Mouse (Mus musculus): ENCODE data around the gene Tmem243.

The Tmem243 gene

DNA sequence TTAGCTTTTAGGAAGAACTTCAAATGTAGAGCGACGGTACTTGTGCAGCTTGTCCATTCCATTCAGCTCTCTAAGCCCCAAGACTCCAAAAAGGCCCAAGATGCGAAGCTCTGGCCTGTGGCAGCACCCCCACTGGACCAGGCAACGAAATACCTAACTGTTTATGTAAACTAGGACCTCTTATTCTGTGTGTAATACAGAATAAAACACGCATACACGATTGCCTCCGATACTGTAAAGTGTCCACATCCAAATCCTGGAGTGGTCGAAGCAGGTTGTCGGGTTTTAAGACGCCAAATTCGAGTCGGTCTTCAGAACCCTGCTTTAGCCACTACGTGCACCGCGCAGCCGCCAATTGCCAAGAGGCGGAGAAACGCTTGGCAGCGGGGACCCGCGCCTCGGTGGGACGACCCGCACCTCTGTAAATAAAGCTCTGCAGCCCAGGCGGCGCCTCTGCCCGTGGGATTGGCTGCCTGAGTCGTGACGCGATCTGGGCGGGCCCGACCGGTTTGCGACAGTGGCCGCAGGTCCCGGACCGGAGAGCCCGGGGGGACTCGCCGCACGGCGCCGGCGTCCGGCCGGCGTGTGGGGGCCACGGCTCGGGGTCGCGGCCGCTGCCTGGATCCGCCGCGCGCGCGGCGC lies at the start of gene Tmem243:
TSS of gene Tmem243 (plus strand) at position 462 of the 642 bp plus-strand sequence.
- DNase-seq (ENCODE audit: low read depth, low spot score): peak; percentile 81

DNA sequence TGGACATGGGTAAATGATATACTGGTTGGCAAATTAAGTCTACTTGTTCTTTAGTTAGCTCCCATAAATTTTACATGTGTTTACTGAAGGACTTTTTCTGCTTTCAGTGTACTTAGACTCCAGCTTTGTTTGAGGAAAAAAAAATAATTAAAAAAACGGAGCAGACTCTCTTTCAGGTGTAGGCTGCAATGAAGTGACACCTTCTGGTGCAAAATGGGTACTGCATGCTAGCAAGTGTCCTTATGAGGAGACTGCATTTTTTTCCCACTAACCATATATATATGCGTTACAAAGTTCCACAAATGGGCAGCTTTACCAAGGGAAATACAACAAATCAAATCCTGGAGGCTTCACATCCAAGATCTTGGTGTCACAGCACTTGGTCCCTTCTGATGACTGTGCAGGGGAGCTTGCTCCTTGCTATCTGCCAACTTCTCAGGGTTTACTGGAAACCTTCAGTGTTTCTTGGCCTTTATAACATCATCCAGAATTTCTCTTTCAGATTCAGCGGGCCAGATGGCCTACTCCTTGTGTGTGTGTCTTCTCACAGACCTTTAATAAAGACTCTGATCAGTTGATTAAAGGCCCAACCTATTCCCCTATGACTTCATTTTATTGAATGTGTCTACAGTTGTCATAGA lies 44.3 kb upstream of the Tmem243 start:
- DNase-seq (ENCODE audit: low read depth, low spot score): peak; percentile 34

DNA sequence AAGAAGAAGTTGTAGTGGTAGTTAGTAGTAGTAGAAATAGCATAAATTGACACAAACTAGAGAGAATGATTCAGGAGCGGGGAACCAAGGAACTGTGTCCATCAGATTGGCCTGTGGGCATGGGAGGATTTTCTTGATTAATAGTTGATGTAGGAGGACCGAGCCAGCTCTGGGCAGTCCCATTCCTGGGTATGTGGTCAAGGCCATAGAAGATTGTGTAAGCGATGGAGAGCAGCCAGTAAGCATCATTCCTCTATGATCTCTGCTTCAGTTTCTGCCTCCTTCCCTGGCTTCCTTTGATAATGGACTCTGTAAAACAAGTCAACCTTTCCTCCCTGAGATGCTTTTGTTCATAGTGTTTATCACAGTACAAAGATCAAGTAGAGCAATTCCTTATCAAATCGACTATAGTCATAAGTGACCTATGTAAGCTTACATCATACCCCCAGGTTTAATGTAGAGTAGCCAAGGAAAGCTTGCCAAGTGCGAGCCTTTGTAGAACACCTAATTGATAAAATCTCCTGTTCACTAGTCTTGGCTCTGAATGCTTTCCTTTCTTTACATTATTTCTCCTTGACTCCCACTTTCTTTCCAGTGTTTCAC lies 43.1 kb upstream of the Tmem243 start:
- DNase-seq (ENCODE audit: low read depth, low spot score): no peak

DNA sequence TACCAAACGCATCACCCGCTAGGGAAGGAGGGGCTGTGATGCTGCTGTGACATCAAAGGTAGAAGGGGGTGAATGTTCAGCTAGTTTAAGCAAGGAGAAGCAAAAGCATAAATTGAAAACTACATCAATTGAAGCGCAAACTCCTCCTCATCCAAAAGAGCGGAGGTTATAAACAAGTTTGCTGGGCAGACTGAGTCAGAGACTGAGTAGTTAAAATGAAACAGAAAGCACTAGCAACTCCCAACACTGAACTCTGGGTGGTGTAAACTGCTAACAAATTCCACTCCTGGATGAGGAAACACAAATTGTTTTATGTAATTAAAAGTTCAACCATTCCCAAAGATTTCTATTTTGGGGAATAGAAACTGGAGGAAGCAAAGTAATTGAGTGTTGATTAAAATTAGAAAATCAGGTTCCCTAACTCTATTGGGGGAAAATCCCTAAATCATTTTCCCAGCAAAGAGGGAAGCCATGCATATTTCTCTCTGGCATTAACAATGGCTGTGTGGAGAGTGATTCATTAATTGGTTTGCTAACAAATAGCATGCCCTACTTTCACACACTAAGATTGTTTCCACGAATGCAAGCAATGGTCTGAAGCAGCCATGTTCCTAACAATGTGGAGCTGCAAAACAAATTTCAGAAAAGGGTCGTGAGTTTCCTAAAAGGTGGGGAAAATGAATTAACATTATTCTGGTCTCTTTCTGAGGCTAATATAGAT lies 41.0 kb upstream of the Tmem243 start:
- no peak for DNase-seq (ENCODE audit: low read depth, low spot score)

DNA sequence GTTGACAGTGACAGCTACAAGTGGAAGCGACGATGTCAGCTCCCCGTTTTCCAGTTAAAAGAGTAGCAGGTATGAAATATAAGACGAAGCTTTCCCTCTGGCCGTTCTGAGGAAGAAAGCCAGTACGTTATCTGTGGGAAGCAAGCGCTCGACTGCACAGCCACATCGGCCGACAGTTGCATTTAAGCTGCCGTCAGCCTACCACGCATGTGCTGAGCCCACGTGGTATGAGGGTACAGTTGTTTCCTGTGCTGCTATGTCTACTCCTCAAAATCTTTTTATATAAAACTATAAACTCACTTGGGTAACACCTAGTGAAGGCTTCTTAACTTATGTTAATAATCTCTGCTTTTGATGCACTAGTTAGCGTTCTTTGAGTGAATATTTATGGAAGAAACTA lies 40.2 kb upstream of the Tmem243 start:
- DNase-seq (ENCODE audit: low read depth, low spot score): no peak

DNA sequence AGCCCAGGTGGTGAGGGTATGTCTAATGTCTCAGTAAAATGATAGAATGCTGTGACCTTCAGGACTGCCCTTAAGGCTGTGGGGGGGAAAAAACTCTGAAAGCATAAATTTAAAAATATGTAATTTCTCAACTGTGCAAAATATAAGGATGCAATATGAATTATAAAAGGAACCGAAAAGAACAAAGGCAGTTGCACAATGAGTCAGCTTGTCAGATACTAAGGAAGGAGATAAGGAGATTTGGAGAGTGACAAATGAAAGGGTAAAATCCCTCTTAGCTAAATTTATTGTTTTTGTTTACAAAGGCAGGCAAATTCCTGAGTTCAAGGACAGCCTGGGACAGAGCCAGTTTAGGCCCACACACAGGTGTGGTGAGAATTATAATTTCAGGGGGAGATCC lies 36.3 kb upstream of the Tmem243 start:
- DNase-seq (ENCODE audit: low read depth, low spot score): no peak

DNA sequence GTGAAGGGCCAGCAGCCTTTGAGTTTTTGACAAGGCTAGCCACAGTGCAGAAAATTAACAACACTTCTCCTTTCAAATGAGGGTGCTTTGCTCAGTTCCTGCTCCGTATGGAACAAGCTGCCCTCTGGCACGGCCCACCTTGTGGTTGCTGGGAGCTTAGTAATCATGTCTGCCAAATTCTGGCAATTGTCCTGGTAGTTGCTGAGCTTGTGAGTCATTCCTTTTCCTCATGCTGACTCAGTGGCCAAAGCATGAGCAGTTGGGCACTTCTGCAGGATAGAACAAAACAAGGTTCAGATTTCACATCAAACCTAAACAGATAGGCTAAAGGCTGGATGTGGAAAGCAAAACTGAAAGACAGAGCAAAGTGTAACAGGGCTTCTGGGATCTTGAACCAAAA lies 31.6 kb upstream of the Tmem243 start:
- DNase-seq (ENCODE audit: low read depth, low spot score): no peak

DNA sequence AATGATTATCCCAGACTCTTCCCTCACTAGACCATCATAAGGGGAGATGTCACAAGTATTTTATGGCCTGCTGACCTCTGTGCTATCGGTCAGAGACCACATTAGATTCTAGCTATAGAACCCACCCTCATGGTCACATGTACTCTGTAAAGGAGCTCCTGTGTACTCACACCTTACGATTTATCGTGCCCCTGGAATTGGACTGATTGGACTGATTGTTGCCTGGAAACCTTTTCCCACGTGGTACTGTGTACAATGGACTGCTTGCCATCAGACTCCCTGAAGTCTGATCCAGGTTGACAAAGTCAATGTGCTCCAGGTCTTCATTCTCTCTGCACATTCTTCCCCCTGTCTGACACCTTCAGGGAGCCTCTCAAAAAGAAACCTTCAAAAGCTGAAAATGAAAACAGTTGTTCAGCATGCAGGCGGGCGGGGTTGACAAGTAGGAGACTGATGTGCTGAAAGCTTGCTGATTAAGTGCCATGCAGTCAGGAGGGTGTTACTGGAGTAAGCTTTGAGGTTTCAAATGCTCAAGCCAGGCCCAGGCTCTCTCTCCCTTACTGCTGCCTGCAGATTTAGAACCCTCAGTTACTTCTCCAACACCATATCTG lies 30.8 kb upstream of the Tmem243 start:
- DNase-seq (ENCODE audit: low read depth, low spot score): no peak

DNA sequence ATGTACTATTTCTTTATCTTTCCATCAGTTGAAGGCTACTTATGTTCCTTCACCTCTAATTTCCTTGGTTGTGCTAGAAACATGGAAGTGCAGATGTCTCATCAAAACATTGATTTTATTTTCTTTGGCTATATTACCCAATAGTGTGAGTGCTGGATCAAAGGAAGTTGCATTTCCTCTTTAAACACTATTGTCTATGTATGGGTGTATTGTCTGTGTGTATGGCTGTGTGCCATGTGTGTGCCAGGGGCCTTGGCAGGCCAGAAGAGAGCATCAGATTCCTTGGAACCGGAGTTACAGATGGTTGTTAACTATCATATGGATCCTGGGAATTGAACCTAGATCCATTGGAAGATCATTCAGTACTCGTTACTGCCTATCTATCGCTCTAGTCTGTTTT lies 29.1 kb upstream of the Tmem243 start:
- DNase-seq (ENCODE audit: low read depth, low spot score): no peak

DNA sequence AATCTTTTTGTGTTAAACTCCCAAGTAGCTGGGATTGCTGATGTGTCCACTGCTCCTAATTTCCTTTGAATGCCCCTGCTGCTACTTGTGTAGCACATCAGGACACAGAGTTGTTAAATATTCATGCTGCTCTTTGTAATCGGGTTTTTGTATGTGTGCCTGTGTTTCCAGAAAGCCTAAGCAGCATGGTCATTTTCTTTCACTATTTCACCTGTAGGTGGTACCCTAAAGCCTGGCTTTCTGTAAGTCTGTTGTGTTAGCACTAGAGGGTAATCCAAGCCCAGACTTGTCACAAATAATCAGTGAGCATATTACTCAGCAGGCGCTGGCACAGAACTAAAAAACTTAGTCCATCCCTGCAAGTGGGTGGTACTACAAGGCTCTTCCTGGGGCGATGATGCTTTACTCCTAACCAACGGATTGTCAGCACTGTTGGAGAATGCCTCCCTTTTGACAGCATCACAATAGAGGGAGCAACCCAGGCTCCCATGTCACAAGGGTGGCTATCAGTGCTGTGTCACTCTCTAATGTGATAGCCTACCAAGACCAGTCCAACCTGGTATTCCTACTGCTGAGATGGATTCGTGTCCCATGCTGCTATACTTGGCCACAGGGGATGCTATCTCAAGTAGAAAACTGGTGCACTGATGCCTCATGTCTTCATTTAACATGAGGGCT lies 27.2 kb upstream of the Tmem243 start:
- DNase-seq (ENCODE audit: low read depth, low spot score): peak; percentile 39

DNA sequence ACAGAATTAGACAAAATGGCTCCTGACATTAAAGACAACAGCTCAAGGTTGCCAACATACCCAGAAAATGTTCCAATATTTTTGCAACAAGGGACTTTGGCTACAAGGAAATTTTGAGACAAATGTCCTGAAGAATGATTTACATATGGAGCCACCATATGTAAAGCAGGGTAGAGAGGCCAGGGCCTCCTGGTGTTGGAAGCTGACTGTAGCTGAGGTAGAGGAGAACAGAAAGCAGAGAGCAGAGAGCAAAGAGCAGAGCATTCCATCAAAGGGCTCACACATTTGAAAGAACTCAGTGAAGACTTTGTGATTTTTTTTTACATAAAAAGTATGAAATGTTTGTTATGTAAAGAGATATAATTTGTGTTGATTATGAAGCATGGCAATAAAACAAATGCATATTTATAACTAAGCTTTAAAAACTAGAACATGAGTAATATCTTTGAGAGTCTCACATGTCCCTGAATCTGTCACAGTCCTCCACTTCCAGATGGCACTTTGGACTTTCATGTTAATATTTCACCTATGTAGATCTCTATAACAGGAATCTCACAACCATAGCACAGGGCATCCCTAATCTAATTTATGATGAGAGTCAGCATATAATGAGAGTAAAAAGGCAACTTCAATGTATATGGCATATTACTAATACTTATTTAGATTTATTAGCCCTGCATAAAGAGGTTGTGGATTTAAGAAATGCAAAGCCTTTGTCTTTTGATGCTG lies 20.5 kb upstream of the Tmem243 start:
- no peak for DNase-seq (ENCODE audit: low read depth, low spot score)

DNA sequence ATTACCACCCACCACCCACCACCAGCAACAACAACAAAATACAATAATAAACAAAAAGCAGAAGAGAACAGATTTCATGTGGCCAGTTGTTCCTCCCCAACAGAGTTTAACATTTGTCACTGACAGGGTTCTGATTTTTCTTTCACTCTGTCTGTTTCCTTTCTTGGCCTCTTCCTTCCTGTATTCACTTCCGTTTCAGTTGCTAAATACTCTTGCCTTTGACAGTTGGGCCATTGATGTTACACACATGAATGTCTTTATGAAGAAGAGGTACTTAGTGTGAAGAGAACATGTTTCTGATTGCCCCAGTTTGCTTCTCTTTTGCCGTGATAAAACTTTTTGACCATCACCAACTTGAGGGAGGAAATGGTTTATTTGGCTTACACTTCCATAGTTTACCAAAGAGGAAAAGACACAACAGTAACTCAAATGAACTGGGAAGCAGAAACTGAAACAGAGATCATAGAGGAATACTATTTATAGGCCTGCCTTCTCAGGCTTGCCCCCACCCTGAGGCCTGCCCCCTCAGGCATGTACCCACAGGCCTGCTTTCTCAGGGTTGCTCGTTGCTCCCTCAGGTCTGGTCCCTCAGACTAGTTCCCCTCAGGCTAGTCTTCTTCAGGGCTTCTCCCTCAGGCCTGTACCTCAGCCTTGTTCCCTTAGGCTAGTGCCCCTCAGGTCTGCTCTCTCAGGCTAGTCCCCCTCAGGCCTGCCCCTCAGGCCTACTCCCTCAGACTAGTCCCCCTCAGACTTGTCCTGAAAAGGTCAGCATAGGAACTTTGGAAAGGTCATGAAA lies 13.3 kb upstream of the Tmem243 start:
- no peak for DNase-seq (ENCODE audit: low read depth, low spot score)

DNA sequence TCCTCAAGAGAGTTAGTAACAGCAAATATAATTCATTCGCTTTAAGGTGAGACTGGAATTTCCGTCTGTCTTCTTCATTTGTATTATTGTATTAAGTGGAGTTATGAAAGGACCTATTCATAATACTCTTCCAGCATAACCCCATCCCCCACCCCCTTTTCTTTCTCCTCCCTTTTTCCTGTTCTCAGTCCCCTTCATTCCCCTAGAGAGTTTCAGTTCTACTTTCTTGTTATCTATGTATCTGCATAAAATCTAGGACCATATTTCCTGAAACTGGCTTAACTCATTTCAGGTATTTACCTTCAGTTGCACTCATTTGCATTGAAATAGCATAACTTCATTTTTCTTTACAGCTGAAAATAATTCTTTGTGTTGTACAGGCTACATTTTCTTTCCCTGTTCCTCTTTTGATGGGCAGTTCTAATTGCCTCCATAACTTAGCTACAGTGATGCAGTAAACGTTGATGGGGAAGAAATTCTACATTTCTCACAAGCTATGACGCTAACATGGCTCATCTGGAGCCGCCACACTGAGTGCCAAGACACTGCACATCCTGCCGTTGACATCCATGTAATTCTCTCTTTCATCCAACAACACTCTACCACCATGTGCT lies 9.9 kb upstream of the Tmem243 start:
- no peak for DNase-seq (ENCODE audit: low read depth, low spot score)

DNA sequence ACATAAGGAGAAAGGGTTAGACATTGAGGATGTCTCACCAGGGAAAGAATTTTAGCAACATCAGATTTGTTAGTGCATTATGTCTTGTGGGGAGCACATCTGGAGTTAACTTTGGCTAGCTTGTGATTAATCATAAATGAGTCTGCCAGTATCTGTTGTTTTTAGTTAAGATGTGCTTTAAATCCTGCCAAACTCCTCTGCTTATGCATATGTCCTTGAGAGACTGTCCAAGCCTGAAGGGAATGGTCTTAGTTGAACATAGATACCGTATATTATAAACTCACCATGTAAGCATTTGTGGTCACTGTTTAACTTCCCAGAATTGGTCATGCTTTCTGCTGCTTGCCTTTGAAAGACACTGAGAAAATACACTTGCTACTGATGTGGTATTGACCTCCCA lies 7.8 kb upstream of the Tmem243 start:
- no peak for DNase-seq (ENCODE audit: low read depth, low spot score)

DNA sequence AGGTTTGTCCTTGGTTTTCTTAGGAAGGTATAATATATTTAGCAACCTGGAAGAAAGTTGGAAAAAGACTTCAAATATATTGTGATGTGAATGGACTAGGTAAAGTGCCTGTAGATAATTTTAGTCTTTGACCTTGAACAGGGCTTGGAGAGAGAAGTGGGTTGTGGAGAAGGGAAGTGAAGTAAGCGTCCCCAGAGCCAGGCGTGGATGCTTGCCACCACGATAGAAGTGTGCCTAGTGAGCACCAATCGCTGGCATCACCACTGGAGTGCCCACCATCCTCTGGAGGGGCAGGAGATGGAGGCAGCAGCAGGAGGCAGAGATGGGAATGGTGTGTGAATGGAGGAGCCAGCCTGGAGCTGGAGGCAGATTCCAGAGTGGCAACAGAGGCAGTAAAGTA lies 7.0 kb upstream of the Tmem243 start:
- DNase-seq (ENCODE audit: low read depth, low spot score): no peak

DNA sequence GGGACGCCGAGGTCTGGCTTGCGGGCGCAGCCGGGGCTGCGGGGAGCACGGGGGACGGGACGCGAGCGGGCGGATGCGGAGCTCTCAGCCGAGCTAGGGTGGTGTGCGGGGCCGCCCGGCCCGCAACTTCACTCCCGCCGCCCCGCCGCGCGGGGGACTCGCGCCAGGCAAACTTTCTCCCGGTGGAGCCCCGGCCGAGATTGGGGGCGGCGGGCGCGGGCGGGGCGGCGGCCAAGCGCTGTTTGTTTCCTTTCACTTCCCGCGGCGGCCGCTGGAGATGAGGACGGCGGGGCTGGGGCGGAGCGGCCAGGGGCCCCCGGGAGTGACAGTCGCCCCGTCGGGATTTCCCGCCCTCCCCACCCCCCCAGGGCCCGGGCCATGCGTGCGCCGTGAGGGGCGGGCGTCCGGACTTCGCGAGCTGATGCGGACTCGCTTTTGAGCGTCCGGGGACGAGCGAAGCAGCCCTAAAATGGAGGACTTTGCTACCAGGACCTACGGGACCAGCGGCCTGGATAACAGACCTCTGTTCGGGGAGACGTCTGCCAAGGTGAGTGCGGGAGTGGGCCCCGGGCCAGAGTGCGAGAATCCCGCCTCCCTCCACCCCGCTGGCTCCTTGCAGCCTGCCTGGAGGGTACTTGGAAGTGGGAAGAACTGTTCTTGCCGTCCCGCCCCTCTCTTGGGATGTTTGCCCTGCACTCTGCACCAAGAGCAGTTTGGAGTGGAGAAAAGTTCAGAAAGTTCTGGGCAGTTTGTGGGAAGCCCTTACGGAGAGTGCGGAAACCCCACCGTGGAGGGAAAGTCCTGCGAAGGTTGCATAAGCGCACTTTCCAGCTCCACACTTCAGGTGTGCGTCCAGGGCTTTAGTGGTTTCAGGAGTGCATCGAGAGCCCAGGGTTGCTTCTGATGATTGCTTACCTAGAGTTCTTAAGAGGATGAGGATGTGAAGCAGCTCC lies 657 bp downstream of the Tmem243 start:
- DNase-seq (ENCODE audit: low read depth, low spot score): peak; percentile 31

DNA sequence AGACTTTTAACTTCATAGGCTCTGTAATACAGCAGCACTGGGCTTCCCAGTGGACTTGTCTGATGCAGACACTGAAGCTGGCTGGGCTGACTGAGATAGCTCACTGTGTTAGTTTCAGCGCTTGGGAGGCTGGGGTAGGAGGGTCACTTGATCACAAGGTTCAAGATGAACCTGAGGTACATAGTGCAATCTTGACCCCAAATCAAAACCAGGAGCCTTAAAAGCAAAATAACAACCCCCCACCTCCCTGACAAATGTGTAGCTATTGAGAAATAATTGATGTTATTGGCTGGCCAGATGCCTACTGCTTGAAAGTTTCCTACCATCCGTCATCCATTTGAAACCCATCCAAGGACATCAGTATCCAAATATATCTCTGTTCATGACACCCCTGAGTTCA lies 2.2 kb downstream of the Tmem243 start:
- DNase-seq (ENCODE audit: low read depth, low spot score): no peak

DNA sequence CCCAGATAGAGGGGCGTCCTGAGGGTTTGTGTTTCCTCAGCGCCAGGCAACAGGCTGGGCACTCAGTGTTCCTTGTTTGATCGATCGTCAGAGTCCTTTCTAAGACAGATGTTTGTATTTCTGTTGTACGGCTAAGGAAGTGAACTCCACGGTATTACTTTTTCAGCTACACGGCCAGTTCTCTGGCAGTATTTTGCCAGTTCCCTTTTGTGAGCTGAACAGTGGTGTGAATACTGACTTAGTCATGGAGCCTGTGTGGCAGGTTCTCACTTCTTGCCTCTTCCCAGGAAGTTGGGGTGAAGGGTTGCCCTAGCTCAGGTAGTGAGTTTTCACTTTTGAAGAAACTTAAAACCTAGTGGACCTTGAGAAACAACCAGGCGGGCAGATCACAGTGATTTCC lies 3.5 kb downstream of the Tmem243 start:
- no peak for DNase-seq (ENCODE audit: low read depth, low spot score)

DNA sequence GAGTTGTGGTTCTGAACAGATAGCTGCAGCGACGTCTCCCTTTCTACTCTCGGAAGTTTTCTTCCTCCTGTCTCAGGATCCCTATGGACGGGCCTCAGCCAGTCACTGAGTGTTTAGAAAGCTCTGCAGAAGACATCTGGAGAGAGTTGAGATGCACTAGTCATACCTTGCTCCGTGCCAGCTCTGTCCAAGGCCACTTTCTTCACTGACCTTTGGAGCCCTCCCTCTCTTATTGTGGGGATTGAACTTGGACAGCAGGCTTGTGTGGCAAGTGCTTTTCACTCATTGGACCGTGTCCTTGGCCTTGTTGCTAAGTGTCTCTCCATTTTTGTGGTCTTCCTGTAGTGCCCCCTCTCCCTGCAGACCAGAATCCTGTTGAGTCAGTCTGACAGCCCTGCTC lies 6.3 kb downstream of the Tmem243 start:
- DNase-seq (ENCODE audit: low read depth, low spot score): no peak

Measured in retina, postnatal 7 days (tissue).